Mouse (Mus musculus) heart, adult 2 months (tissue): ENCODE measurements around the gene Sys1.

ENCODE experiments used
- CTCF ChIP-seq: fragments of 200-600 bp; IDR thresholded peaks from 2 replicates; pipeline ENCODE4 v1.8.1; 2022; ENCODE audit warnings: antibody characterized with exemption, mild to moderate bottlenecking, moderate library complexity
- POLR2A ChIP-seq: fragments of 200-500 bp; IDR thresholded peaks from 2 replicates; pipeline ENCODE4 v1.6.1; 2011; ENCODE audit warnings: mild to moderate bottlenecking, low read depth, low read length, control low read depth; ENCODE audit not compliant: insufficient read depth

DNA sequence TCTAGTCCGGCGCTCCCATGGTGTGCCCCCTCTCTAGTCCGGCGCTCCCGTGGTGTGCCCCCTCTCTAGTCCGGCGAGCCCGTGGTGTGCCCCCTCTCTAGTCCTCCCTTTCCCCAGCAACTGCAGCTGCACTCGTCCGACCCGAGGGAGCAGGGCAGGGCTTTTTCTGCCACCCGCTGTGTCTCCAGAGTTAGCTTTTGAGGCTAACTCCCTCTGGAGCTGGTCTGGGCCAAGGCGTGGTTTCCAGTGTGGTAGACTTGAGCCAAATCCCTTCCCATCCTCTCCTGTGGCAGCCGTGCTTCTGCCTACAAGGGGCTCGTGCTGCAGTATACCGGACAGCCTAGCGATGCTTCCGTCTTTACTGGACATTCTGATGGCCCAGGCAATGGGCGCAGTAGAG, 51.0 kb downstream of the Sys1 start:
- TF ChIP-seq POLR2A = no peak
- no peak for TF ChIP-seq CTCF
